Mouse (Mus musculus): ENCODE measurements around the gene Prkn. TPM values are rescaled to one million over a fixed set of nuclear protein-coding genes. Genes with fewer than 3 reads are reported as not detected.

Gene Prkn
- polyA plus RNA-seq, 1 experiment from 2014 or later: 1.7 TPM

- no peaks in the 10 kb centered on the region for H3K27me3 ChIP-seq (ENCODE audit: control insufficient read depth, insufficient read depth, low read length)
- no peak for ATAC-seq (replicated peaks; ENCODE audit: insufficient number of reproducible peaks, low FRiP score, low TSS enrichment)
- no peaks in the 10 kb centered on the region for H3K9me3 ChIP-seq (replicated peaks; ENCODE audit: control insufficient read depth, low read length)
- no peaks in the 10 kb centered on the region for H3K36me3 ChIP-seq (ENCODE audit: control insufficient read depth, insufficient read depth, low read length)
- no peak overlapping the region for H3K27ac ChIP-seq (ENCODE audit: low read depth, low read length)
- no peak overlapping the region for H3K9ac ChIP-seq (ENCODE audit: low read depth, low read length)
- no peaks in the 10 kb centered on the region for H3K4me1 ChIP-seq (ENCODE audit: control insufficient read depth, insufficient read depth, low read length)
- no peak overlapping the region for H3K4me3 ChIP-seq (ENCODE audit: low read depth, low read length)
- 84% methylated on average over 9 of the region's 9 CpGs for WGBS (ENCODE audit: insufficient replicate concordance)
- H3K4me2 ChIP-seq: no peak overlapping the region
These were observed 733.5 kb downstream of the Prkn start for GRCm38 (mm10) chr17:11573666-11574065.

DNA sequence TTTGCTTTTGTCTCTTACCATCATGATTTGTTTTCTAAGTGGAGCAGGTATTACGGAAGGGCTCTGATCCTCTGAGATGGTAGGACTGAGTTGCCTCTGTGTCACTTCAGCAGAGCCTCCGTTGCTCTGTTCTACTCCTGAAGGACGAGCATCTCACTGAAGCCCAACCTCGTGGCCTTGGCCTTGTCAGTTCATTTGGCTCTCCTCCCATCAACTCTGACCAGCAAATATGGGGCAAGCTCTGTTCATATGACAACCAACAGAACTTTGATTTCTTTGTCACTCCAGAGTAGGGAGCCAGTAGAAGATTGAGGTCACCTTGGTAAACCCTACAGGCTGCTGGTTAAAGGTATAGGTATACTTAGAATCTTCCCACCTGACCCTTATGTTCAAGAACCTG lies 745.3 kb downstream of the Prkn start:
- Histone ChIP-seq H3K9me3 (replicated peaks; ENCODE audit: control insufficient read depth, low read length) (no peaks in the 10 kb centered on the region), H3K4me1 (ENCODE audit: control insufficient read depth, insufficient read depth, low read length) (no peaks in the 10 kb centered on the region), H3K4me3 (ENCODE audit: low read depth, low read length) (no peak overlapping the region), H3K27ac (ENCODE audit: low read depth, low read length) (no peak overlapping the region), H3K4me2 (no peak overlapping the region), H3K27me3 (ENCODE audit: control insufficient read depth, insufficient read depth, low read length) (no peaks in the 10 kb centered on the region), H3K36me3 (ENCODE audit: control insufficient read depth, insufficient read depth, low read length) (no peaks in the 10 kb centered on the region), H3K9ac (ENCODE audit: low read depth, low read length) (no peak overlapping the region)
- no peak for ATAC-seq (replicated peaks; ENCODE audit: insufficient number of reproducible peaks, low FRiP score, low TSS enrichment)
- WGBS (ENCODE audit: insufficient replicate concordance): 73% methylated on average over 4 of the region's 4 CpGs

GRCm38 (mm10) chr17:11607931-11608330 lies 767.7 kb downstream of the Prkn start:
- Histone ChIP-seq H3K4me2 (no peak overlapping the region), H3K27ac (ENCODE audit: low read depth, low read length) (no peak overlapping the region), H3K9ac (ENCODE audit: low read depth, low read length) (no peak overlapping the region), H3K36me3 (ENCODE audit: control insufficient read depth, insufficient read depth, low read length) (no peaks in the 10 kb centered on the region), H3K4me3 (ENCODE audit: low read depth, low read length) (no peak overlapping the region), H3K9me3 (replicated peaks; ENCODE audit: control insufficient read depth, low read length) (no peaks in the 10 kb centered on the region), H3K27me3 (ENCODE audit: control insufficient read depth, insufficient read depth, low read length) (peaks cover 4% of the 10 kb centered on the region; the same call in 1 of the 2 replicates), H3K4me1 (ENCODE audit: control insufficient read depth, insufficient read depth, low read length) (no peaks in the 10 kb centered on the region)
- WGBS (ENCODE audit: insufficient replicate concordance): 81% methylated on average over 5 of the region's 5 CpGs
- ATAC-seq (replicated peaks; ENCODE audit: insufficient number of reproducible peaks, low FRiP score, low TSS enrichment): no peak

DNA sequence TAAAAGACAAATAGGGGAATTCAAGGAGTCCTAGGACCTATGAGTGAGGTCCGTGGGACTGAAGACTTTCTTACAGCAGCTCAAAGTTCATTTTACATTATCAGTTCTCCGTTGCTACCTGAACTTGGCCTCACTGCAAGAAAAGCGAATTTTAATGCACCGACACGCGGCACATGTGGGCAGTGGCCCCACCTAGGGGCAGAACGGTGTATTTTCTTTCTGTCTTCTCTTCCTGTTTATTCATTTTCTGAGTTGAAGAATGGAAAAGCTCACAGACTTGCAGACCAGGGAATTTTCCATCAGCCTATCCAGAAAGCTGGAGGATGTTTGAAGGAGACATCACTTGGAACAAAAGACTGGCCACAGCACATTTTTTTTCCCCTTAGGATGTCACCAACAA lies 771.3 kb downstream of the Prkn start:
- WGBS (ENCODE audit: insufficient replicate concordance): 20% methylated on average over 7 of the region's 7 CpGs
- Histone ChIP-seq H3K36me3 (ENCODE audit: control insufficient read depth, insufficient read depth, low read length) (no peaks in the 10 kb centered on the region), H3K4me3 (ENCODE audit: low read depth, low read length) (no peak overlapping the region), H3K4me2 (no peak overlapping the region), H3K9me3 (replicated peaks; ENCODE audit: control insufficient read depth, low read length) (no peaks in the 10 kb centered on the region), H3K9ac (ENCODE audit: low read depth, low read length) (no peak overlapping the region), H3K27me3 (ENCODE audit: control insufficient read depth, insufficient read depth, low read length) (peaks cover 4% of the 10 kb centered on the region; the same call in 1 of the 2 replicates), H3K4me1 (ENCODE audit: control insufficient read depth, insufficient read depth, low read length) (no peaks in the 10 kb centered on the region), H3K27ac (ENCODE audit: low read depth, low read length) (no peak overlapping the region)
- ATAC-seq (replicated peaks; ENCODE audit: insufficient number of reproducible peaks, low FRiP score, low TSS enrichment): no peak

- Histone ChIP-seq H3K4me2 (peak overlapping the region; percentile 11; the same call in 1 of the 2 replicates), H3K36me3 (ENCODE audit: control insufficient read depth, insufficient read depth, low read length) (no peaks in the 10 kb centered on the region), H3K9me3 (replicated peaks; ENCODE audit: control insufficient read depth, low read length) (no peaks in the 10 kb centered on the region), H3K27ac (ENCODE audit: low read depth, low read length) (no peak overlapping the region), H3K4me3 (ENCODE audit: low read depth, low read length) (no peak overlapping the region), H3K9ac (ENCODE audit: low read depth, low read length) (no peak overlapping the region), H3K4me1 (ENCODE audit: control insufficient read depth, insufficient read depth, low read length) (no peaks in the 10 kb centered on the region), H3K27me3 (ENCODE audit: control insufficient read depth, insufficient read depth, low read length) (peaks cover 4% of the 10 kb centered on the region; the same call in 1 of the 2 replicates)
- no peak for ATAC-seq (replicated peaks; ENCODE audit: insufficient number of reproducible peaks, low FRiP score, low TSS enrichment)
- 47% methylated on average over 21 of the region's 21 CpGs for WGBS (ENCODE audit: insufficient replicate concordance)
These were observed 772.8 kb downstream of the Prkn start for GRCm38 (mm10) chr17:11612801-11613531.

GRCm38 (mm10) chr17:11617552-11617951 lies 777.4 kb downstream of the Prkn start:
- no peaks in the 10 kb centered on the region for H3K27me3 ChIP-seq (ENCODE audit: control insufficient read depth, insufficient read depth, low read length)
- H3K4me1 ChIP-seq (ENCODE audit: control insufficient read depth, insufficient read depth, low read length): no peaks in the 10 kb centered on the region
- no peak for ATAC-seq (replicated peaks; ENCODE audit: insufficient number of reproducible peaks, low FRiP score, low TSS enrichment)
- no peak overlapping the region for H3K9ac ChIP-seq (ENCODE audit: low read depth, low read length)
- no peak overlapping the region for H3K27ac ChIP-seq (ENCODE audit: low read depth, low read length)
- H3K4me3 ChIP-seq (ENCODE audit: low read depth, low read length): no peak overlapping the region
- WGBS (ENCODE audit: insufficient replicate concordance): 71% methylated on average over 2 of the region's 2 CpGs
- no peaks in the 10 kb centered on the region for H3K9me3 ChIP-seq (replicated peaks; ENCODE audit: control insufficient read depth, low read length)
- no peak overlapping the region for H3K4me2 ChIP-seq
- H3K36me3 ChIP-seq (ENCODE audit: control insufficient read depth, insufficient read depth, low read length): no peaks in the 10 kb centered on the region

GRCm38 (mm10) chr17:11618886-11619590 lies 778.9 kb downstream of the Prkn start:
- H3K4me1 ChIP-seq (ENCODE audit: control insufficient read depth, insufficient read depth, low read length): no peaks in the 10 kb centered on the region
- H3K4me2 ChIP-seq: no peak overlapping the region
- no peaks in the 10 kb centered on the region for H3K36me3 ChIP-seq (ENCODE audit: control insufficient read depth, insufficient read depth, low read length)
- ATAC-seq (replicated peaks; ENCODE audit: insufficient number of reproducible peaks, low FRiP score, low TSS enrichment): no peak
- H3K9ac ChIP-seq (ENCODE audit: low read depth, low read length): no peak overlapping the region
- no peaks in the 10 kb centered on the region for H3K9me3 ChIP-seq (replicated peaks; ENCODE audit: control insufficient read depth, low read length)
- no peak overlapping the region for H3K27ac ChIP-seq (ENCODE audit: low read depth, low read length)
- no peak overlapping the region for H3K4me3 ChIP-seq (ENCODE audit: low read depth, low read length)
- no peaks in the 10 kb centered on the region for H3K27me3 ChIP-seq (ENCODE audit: control insufficient read depth, insufficient read depth, low read length)
- WGBS (ENCODE audit: insufficient replicate concordance): 77% methylated on average over 8 of the region's 8 CpGs

DNA sequence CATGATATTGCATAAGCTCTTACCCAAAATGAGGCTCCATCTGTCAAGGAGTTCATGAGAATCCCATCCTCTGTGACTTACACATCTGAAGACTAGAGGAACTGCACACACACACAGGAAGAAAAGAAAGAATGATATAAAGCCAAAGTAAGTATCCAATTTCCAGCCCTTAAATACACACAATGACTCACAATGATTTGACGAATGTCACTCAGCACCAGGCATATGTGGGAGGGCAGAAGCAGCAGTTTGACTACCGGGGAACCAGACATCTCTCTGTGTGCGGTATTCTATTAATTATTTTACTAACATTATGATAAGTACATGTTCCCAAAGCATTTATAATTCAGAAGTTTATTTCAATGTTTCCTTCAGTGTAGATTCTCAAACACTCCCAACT lies 780.6 kb downstream of the Prkn start:
- H3K4me3 ChIP-seq (ENCODE audit: low read depth, low read length): no peak overlapping the region
- no peak overlapping the region for H3K9ac ChIP-seq (ENCODE audit: low read depth, low read length)
- WGBS (ENCODE audit: insufficient replicate concordance): 67% methylated on average over 3 of the region's 3 CpGs
- no peaks in the 10 kb centered on the region for H3K9me3 ChIP-seq (replicated peaks; ENCODE audit: control insufficient read depth, low read length)
- H3K4me1 ChIP-seq (ENCODE audit: control insufficient read depth, insufficient read depth, low read length): no peaks in the 10 kb centered on the region
- no peaks in the 10 kb centered on the region for H3K27me3 ChIP-seq (ENCODE audit: control insufficient read depth, insufficient read depth, low read length)
- no peak for ATAC-seq (replicated peaks; ENCODE audit: insufficient number of reproducible peaks, low FRiP score, low TSS enrichment)
- H3K27ac ChIP-seq (ENCODE audit: low read depth, low read length): no peak overlapping the region
- H3K4me2 ChIP-seq: no peak overlapping the region
- no peaks in the 10 kb centered on the region for H3K36me3 ChIP-seq (ENCODE audit: control insufficient read depth, insufficient read depth, low read length)

All from heart, embryonic 11.5 days (tissue).